Mouse (Mus musculus): ENCODE measurements around the gene Rhot2.

DNA sequence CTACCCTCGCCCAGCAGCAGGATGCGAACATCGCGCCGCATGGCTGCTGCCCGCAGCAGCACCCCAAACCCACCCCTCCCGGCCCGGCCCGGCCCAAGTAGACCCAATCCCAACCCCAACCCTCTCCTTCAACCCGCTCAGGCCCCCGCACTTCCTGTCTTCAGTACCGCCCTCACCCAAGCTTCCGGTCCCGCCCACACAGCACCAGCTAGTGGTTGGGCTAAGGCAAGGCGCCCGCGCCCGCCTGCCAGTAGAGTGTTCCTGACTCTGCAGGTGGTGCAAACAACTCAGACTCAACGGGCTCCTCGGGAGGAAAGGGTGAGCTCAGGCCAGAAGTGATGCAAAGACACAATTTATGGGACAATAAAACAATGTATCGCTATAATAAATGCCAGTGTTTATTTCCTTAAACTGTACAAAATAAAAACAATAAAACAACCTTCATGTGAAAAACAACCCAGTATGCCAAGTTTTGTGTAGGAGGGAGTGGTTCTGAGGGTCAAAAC is at the start of gene Rhot2:
- peak; percentile 52; the same call in 1 of the 2 replicates for TF ChIP-seq CTCF (IDR thresholded peaks at IDR 0.05; ENCODE audit: extremely low read depth, insufficient read length, insufficient replicate concordance, low read depth, low read length)
- TF ChIP-seq POLR2A (IDR thresholded peaks at IDR 0.05; ENCODE audit: low read depth, low read length): peak; percentile 93

All from small intestine, adult 2 months (tissue).